In the genomic region with DNA sequence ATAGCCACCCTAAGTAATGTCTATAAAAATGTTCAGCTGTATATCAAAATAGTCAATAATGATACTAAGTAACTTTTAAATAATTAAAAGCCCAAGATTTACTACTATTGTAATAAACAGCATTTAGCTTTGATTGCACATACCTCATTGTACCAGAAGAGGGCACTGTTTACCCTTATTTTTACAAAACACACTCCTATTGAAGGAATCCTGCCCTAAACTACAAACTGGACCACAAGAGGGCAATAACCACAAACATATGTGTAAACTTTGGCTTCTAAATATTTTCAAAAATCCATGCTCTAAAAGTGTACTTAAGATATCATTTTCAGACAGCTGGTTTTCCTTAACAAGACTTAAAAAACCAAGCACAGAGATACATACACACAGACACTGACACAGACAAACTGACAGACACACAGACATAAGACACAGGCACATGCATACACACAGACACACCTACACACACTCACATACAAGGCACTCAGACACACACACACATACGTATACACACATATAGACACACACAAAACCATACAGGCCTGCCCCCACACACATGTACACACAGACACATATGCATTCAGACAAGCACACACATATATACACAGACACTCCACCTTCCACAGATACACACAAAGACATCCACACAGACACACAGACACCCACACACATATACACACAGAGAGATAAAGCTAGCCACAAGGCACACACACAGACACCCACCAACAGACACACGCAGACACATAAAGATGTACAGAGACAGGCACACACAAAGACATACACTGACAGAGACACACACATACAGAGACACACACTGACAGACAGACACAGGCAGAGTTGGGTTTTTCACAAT, we compare ENCODE assay signal across 8 mouse cellular contexts. TPM values are rescaled to one million over a fixed set of nuclear protein-coding genes. Genes with fewer than 3 reads are reported as not detected.
DNase-seq lines count a peak whose midpoint lies in the region; ATAC-seq and TF ChIP-seq lines count a peak whose summit lies in the region.

No protein-coding gene starts in this region.

- no peak overlapping the region for H3K4me2 ChIP-seq in limb, embryonic 12.5 days

- peak; percentile 33; the same call in 1 of the 2 replicates for TF ChIP-seq CTCF in G1E (IDR thresholded peaks at IDR 0.05; ENCODE audit: low read depth, low read length)

- DNase-seq in left cerebral cortex, adult 11 months (ENCODE audit: low spot score) = peak; percentile 71
- DNase-seq in left cerebral cortex, adult 8-10 months (ENCODE audit: low spot score in 2 of 2) = no peak
- DNase-seq in G1E (ENCODE audit: low spot score) = peak; percentile 20
- DNase-seq in cerebellum, adult 8-10 months = peak; percentile 61
- peak; percentile 54 for DNase-seq in heart, postnatal 4 days
- DNase-seq in natural killer cell, adult 2 months (ENCODE audit: low spot score in 2 of 2) = peak; percentile 61
- DNase-seq in gastrocnemius, postnatal 14 days = no peak

- no peak overlapping the region for H3K4me3 ChIP-seq in G1E (ENCODE audit: low read depth, low read length)
- no peak overlapping the region for H3K4me3 ChIP-seq in limb, embryonic 12.5 days (replicated peaks)

- peaks cover 26% of the 10 kb centered on the region for H3K4me1 ChIP-seq in G1E (ENCODE audit: insufficient read depth, low read depth, low read length)
- no peaks in the 10 kb centered on the region for H3K4me1 ChIP-seq in limb, embryonic 12.5 days (replicated peaks)

- H3K36me3 ChIP-seq in G1E (replicated peaks) = peaks cover 70% of the 10 kb centered on the region
- H3K36me3 ChIP-seq in limb, embryonic 12.5 days = no peaks in the 10 kb centered on the region

- no peak overlapping the region for H3K9ac ChIP-seq in limb, embryonic 12.5 days (replicated peaks)

- H3K27me3 ChIP-seq in G1E (ENCODE audit: insufficient read depth, low read length) = no peaks in the 10 kb centered on the region
- H3K27me3 ChIP-seq in limb, embryonic 12.5 days = no peaks in the 10 kb centered on the region

- peak; percentile 45; the same call in 1 of the 2 replicates for ATAC-seq in G1E (ENCODE audit: extremely low read depth, insufficient number of reproducible peaks, low FRiP score, poor library complexity, severe bottlenecking)
- peak; percentile 47; the same call in 1 of the 2 replicates for ATAC-seq in limb, embryonic 12.5 days (ENCODE audit: insufficient number of reproducible peaks, insufficient read depth, low FRiP score, low TSS enrichment, low read depth)

- intact Hi-C loops in gastrocnemius, postnatal 14 days (cut with DNase I; ENCODE audit: low total_unique reads) = loop anchor here (10.0 kb wide), 1 partner anchor 83 kb away; no protein-coding TSS in a partner anchor

- peak overlapping the region; percentile 8; the same call in 1 of the 2 replicates for H3K27ac ChIP-seq in limb, embryonic 12.5 days

- WGBS in limb, embryonic 12.5 days = 74% methylated on average over 2 of the region's 2 CpGs

- peaks cover 3% of the 10 kb centered on the region; the same call in 1 of the 2 replicates for H3K9me3 ChIP-seq in G1E (replicated peaks)
- H3K9me3 ChIP-seq in limb, embryonic 12.5 days = no peaks in the 10 kb centered on the region

RNA-seq across cellular contexts. Expression of gene Rpl5, which starts 21.3 kb away (rescaled TPM):
- total RNA-seq in left cerebral cortex, adult 8-10 months (2022) = 10 to 100 TPM; 52.8 to 63.6 (median 62.2) TPM
- total RNA-seq in G1E (2014; fragmentation: Nextera tagmentation) (875 and 1,036 TPM in 2 replicates), G1E (2017) (329 and 387 TPM in 2 replicates)
- polyA plus RNA-seq in G1E (2012) = 53.7 and 54.0 TPM in 2 replicates
- total RNA-seq in heart, postnatal 4 days (2021) = 10 to 100 TPM; 65.4 to 65.5 TPM
- 71.6 and 80.0 TPM in 2 replicates for polyA plus RNA-seq in limb, embryonic 12.5 days (2016; fragmentation: Nextera tagmentation; extraction: Ambion mirVana)
- 10 to 100 TPM; 36.7 to 45.6 TPM for total RNA-seq in gastrocnemius, postnatal 14 days (2021)

RNA-seq across cellular contexts. Expression of gene Evi5, which starts 46.7 kb away (rescaled TPM):
- 10 to 100 TPM; 77.1 to 86.4 (median 78.8) TPM for total RNA-seq in left cerebral cortex, adult 8-10 months (2022)
- total RNA-seq in G1E (2014; fragmentation: Nextera tagmentation) = 58.1 and 94.2 TPM in 2 replicates
- total RNA-seq in G1E (2017) = 26.1 and 36.4 TPM in 2 replicates
- 3.3 and 3.8 TPM in 2 replicates for polyA plus RNA-seq in G1E (2012)
- 10 to 100 TPM; 42.9 to 48.2 TPM for total RNA-seq in heart, postnatal 4 days (2021)
- 85.9 and 88.4 TPM in 2 replicates for polyA plus RNA-seq in limb, embryonic 12.5 days (2016; fragmentation: Nextera tagmentation; extraction: Ambion mirVana)
- total RNA-seq in gastrocnemius, postnatal 14 days (2021) = 10 to 100 TPM; 16.6 to 17.4 TPM

Comparison
In these comparisons a context has a peak if more than half of its experiments do, and no peak if none do; other contexts are left out.
1. DNase-seq: peak in left cerebral cortex, adult 11 months (single experiment), G1E (single experiment), cerebellum, adult 8-10 months (single experiment), heart, postnatal 4 days (single experiment) and natural killer cell, adult 2 months (2 of 2); none in left cerebral cortex, adult 8-10 months (0 of 2) and gastrocnemius, postnatal 14 days (single experiment).
2. RNA of gene Rpl5, which starts 21.3 kb away (total RNA-seq): 329 to 1,036 TPM in G1E; 65.4 to 65.5 TPM in heart, postnatal 4 days, 52.8 to 63.6 TPM in left cerebral cortex, adult 8-10 months and 36.7 to 45.6 TPM in gastrocnemius, postnatal 14 days; every median in the first group is over 4 times any median in the second.